Mouse (Mus musculus): ENCODE measurements around the gene Lhx3.

Lhx3 gene

GRCm38 (mm10) chr2:26208126-26208789 lies at the start of gene Lhx3:
Gene Lhx3, minus strand, starts transcription at chr2:26208289.
- Histone ChIP-seq H3K4me3 (replicated peaks; ENCODE audit: low read length) (no peak within 1 kb of the TSS), H3K9me3 (ENCODE audit: low read length) (peaks cover 6% of the 10 kb centered on the region), H3K4me1 (replicated peaks; ENCODE audit: low read depth, low read length) (peaks cover 25% of the 10 kb centered on the region), H3K36me3 (ENCODE audit: insufficient read depth, low read length) (peaks cover 38% of the 10 kb centered on the region), H3K27me3 (ENCODE audit: insufficient read depth, low read length) (peaks cover 47% of the 10 kb centered on the region)
- TF ChIP-seq CTCF (conservative IDR thresholded peaks at IDR 0.05; ENCODE audit: low read length) (no peak), POU5F1 (IDR thresholded peaks at IDR 0.05; ENCODE audit: borderline replicate concordance, low read length) (no peak), NANOG (IDR thresholded peaks at IDR 0.05; ENCODE audit: borderline replicate concordance, low read length) (no peak)

GRCm38 (mm10) chr2:26257315-26258096 lies 49.4 kb upstream of the Lhx3 start:
- Histone ChIP-seq H3K4me1 (replicated peaks; ENCODE audit: low read depth, low read length) (peaks cover 31% of the 10 kb centered on the region), H3K36me3 (ENCODE audit: insufficient read depth, low read length) (no peaks in the 10 kb centered on the region), H3K27me3 (ENCODE audit: insufficient read depth, low read length) (0 out of 2 replicates have a peak, but pooled peaks cover 3% of the 10 kb centered on the region), H3K4me3 (replicated peaks; ENCODE audit: low read length) (no peak overlapping the region), H3K9me3 (ENCODE audit: low read length) (no peaks in the 10 kb centered on the region)
- no peak for TF ChIP-seq POU5F1 (IDR thresholded peaks at IDR 0.05; ENCODE audit: borderline replicate concordance, low read length)
- no peak for TF ChIP-seq CTCF (conservative IDR thresholded peaks at IDR 0.05; ENCODE audit: low read length)
- TF ChIP-seq NANOG (IDR thresholded peaks at IDR 0.05; ENCODE audit: borderline replicate concordance, low read length) = no peak

DNA sequence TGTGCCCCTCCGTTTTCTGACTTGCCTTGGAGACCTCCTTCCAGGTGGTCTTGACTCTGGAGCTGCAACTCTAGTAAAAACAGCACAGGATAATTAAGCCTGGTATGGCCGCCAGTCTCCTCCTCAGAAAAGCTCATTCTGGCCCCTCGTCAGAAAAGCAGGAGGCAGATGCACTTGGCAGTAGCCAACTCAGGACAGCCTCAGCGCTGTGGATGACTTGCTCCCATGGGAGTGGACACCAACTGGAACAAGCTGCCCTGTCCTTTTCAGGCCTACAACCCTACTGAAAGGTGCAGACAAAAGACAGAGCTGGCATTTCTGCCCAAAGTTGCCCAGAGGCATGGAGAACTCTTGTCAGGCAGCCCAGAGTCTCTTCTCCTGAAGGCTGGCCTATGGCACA lies 46.7 kb upstream of the Lhx3 start:
- no peak overlapping the region for H3K4me3 ChIP-seq (replicated peaks; ENCODE audit: low read length)
- TF ChIP-seq POU5F1 (IDR thresholded peaks at IDR 0.05; ENCODE audit: borderline replicate concordance, low read length) (no peak), CTCF (conservative IDR thresholded peaks at IDR 0.05; ENCODE audit: low read length) (no peak), NANOG (IDR thresholded peaks at IDR 0.05; ENCODE audit: borderline replicate concordance, low read length) (no peak)
- 0 out of 2 replicates have a peak, but pooled peaks cover 3% of the 10 kb centered on the region for H3K27me3 ChIP-seq (ENCODE audit: insufficient read depth, low read length)
- no peaks in the 10 kb centered on the region for H3K36me3 ChIP-seq (ENCODE audit: insufficient read depth, low read length)
- H3K4me1 ChIP-seq (replicated peaks; ENCODE audit: low read depth, low read length) = peaks cover 33% of the 10 kb centered on the region
- no peaks in the 10 kb centered on the region for H3K9me3 ChIP-seq (ENCODE audit: low read length)

- TF ChIP-seq NANOG (IDR thresholded peaks at IDR 0.05; ENCODE audit: borderline replicate concordance, low read length) = no peak
- TF ChIP-seq CTCF (conservative IDR thresholded peaks at IDR 0.05; ENCODE audit: low read length) = no peak
- no peak for TF ChIP-seq POU5F1 (IDR thresholded peaks at IDR 0.05; ENCODE audit: borderline replicate concordance, low read length)
- no peaks in the 10 kb centered on the region for H3K9me3 ChIP-seq (ENCODE audit: low read length)
- peaks cover 5% of the 10 kb centered on the region; the same call in 1 of the 2 replicates for H3K27me3 ChIP-seq (ENCODE audit: insufficient read depth, low read length)
- peak overlapping the region; percentile 41; the same call in 1 of the 2 replicates for H3K4me3 ChIP-seq (replicated peaks; ENCODE audit: low read length)
- H3K36me3 ChIP-seq (ENCODE audit: insufficient read depth, low read length) = no peaks in the 10 kb centered on the region
- H3K4me1 ChIP-seq (replicated peaks; ENCODE audit: low read depth, low read length) = peaks cover 27% of the 10 kb centered on the region
Measured at GRCm38 (mm10) chr2:26252514-26253206, 44.6 kb upstream of the Lhx3 start.

GRCm38 (mm10) chr2:26247531-26247930 lies 39.4 kb upstream of the Lhx3 start:
- Histone ChIP-seq H3K4me1 (replicated peaks; ENCODE audit: low read depth, low read length) (peaks cover 7% of the 10 kb centered on the region), H3K4me3 (replicated peaks; ENCODE audit: low read length) (no peak overlapping the region), H3K27me3 (ENCODE audit: insufficient read depth, low read length) (peaks cover 6% of the 10 kb centered on the region; the same call in 1 of the 2 replicates), H3K36me3 (ENCODE audit: insufficient read depth, low read length) (no peaks in the 10 kb centered on the region), H3K9me3 (ENCODE audit: low read length) (no peaks in the 10 kb centered on the region)
- no peak for TF ChIP-seq NANOG (IDR thresholded peaks at IDR 0.05; ENCODE audit: borderline replicate concordance, low read length)
- TF ChIP-seq POU5F1 (IDR thresholded peaks at IDR 0.05; ENCODE audit: borderline replicate concordance, low read length) = no peak
- no peak for TF ChIP-seq CTCF (conservative IDR thresholded peaks at IDR 0.05; ENCODE audit: low read length)

GRCm38 (mm10) chr2:26240841-26241240 lies 32.8 kb upstream of the Lhx3 start:
- no peaks in the 10 kb centered on the region for H3K9me3 ChIP-seq (ENCODE audit: low read length)
- TF ChIP-seq POU5F1 (IDR thresholded peaks at IDR 0.05; ENCODE audit: borderline replicate concordance, low read length) (no peak), NANOG (IDR thresholded peaks at IDR 0.05; ENCODE audit: borderline replicate concordance, low read length) (no peak), CTCF (conservative IDR thresholded peaks at IDR 0.05; ENCODE audit: low read length) (no peak)
- H3K27me3 ChIP-seq (ENCODE audit: insufficient read depth, low read length) = no peaks in the 10 kb centered on the region
- H3K36me3 ChIP-seq (ENCODE audit: insufficient read depth, low read length) = no peaks in the 10 kb centered on the region
- peaks cover 24% of the 10 kb centered on the region for H3K4me1 ChIP-seq (replicated peaks; ENCODE audit: low read depth, low read length)
- H3K4me3 ChIP-seq (replicated peaks; ENCODE audit: low read length) = no peak overlapping the region

GRCm38 (mm10) chr2:26240330-26240729 lies 32.2 kb upstream of the Lhx3 start:
- TF ChIP-seq CTCF (conservative IDR thresholded peaks at IDR 0.05; ENCODE audit: low read length) (no peak), POU5F1 (IDR thresholded peaks at IDR 0.05; ENCODE audit: borderline replicate concordance, low read length) (no peak), NANOG (IDR thresholded peaks at IDR 0.05; ENCODE audit: borderline replicate concordance, low read length) (no peak)
- Histone ChIP-seq H3K9me3 (ENCODE audit: low read length) (no peaks in the 10 kb centered on the region), H3K36me3 (ENCODE audit: insufficient read depth, low read length) (peaks cover under 1% of the 10 kb centered on the region; the same call in 1 of the 2 replicates), H3K4me1 (replicated peaks; ENCODE audit: low read depth, low read length) (peaks cover 27% of the 10 kb centered on the region), H3K27me3 (ENCODE audit: insufficient read depth, low read length) (no peaks in the 10 kb centered on the region), H3K4me3 (replicated peaks; ENCODE audit: low read length) (peak overlapping the region; percentile 37; the same call in 1 of the 2 replicates)

DNA sequence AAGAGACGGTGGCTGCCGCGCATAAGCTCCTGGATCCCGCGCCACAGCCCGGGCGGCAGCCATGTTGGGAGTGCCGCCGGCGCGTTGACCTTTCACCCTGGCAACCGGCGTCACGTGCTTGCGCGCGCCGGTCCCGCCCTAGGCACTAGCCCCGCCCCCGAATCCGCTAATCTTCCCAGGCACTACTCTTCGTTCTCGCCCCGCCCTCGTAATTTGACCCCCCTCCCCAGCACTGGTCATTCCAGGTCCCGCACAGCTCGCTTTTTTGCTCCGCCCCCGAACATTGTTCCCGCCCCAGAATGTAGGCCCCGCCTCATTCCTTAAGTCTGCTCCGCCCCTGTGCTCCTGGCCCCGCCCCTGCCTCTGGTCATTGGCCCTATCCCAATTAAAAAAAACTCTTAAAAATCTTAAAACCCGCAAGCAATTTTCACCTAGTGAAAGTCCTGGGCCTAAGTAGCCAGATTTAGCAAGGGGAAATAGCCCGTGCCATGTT lies 29.2 kb upstream of the Lhx3 start, which contains the start of gene Qsox2:
Gene Qsox2, minus strand, starts transcription at position 236 of the 493 bp plus-strand sequence.
- TF ChIP-seq NANOG (IDR thresholded peaks at IDR 0.05; ENCODE audit: borderline replicate concordance, low read length) (no peak), POU5F1 (IDR thresholded peaks at IDR 0.05; ENCODE audit: borderline replicate concordance, low read length) (no peak), CTCF (conservative IDR thresholded peaks at IDR 0.05; ENCODE audit: low read length) (no peak)
- Histone ChIP-seq H3K27me3 (ENCODE audit: insufficient read depth, low read length) (no peaks in the 10 kb centered on the region), H3K36me3 (ENCODE audit: insufficient read depth, low read length) (peaks cover 21% of the 10 kb centered on the region), H3K4me3 (replicated peaks; ENCODE audit: low read length) (peak within 1 kb of the TSS; percentile 97), H3K9me3 (ENCODE audit: low read length) (no peaks in the 10 kb centered on the region), H3K4me1 (replicated peaks; ENCODE audit: low read depth, low read length) (peaks cover 42% of the 10 kb centered on the region)

All from E14TG2a.4 (cell line).